Mouse (Mus musculus) myocyte (in vitro differentiated cells): ENCODE measurements around the gene Slc16a1.

ENCODE experiments used
- MYOG ChIP-seq, 3 experiments: IDR thresholded peaks; one replicate each; pipeline ENCODE4 v1.6.1; 2011; ENCODE audit warnings: control low read depth in 2 of 3, low read depth in 2 of 3, mild to moderate bottlenecking in 2 of 3; ENCODE audit not compliant: insufficient read length in 2 of 3, control insufficient read depth in 1 of 3, insufficient read depth in 1 of 3
- REST ChIP-seq: IDR thresholded peaks from one replicate; pipeline ENCODE4 v1.6.1; 2011; ENCODE audit warnings: mild to moderate bottlenecking, control low read depth, moderate library complexity; ENCODE audit not compliant: insufficient read depth, insufficient read length
- USF1 ChIP-seq: IDR thresholded peaks from one replicate; pipeline ENCODE4 v1.6.1; 2011; ENCODE audit warnings: low read depth, mild to moderate bottlenecking, control low read depth, moderate library complexity

- TF ChIP-seq REST (no peak), USF1 (no peak), MYOG (IDR thresholded peaks at IDR 0.05; ENCODE audit: control insufficient read depth in 1 of 3, insufficient read depth in 1 of 3, insufficient read length in 2 of 3, low read depth in 2 of 3) (no peak)
Measured at GRCm38 (mm10) chr3:104677781-104678180, 39.3 kb downstream of the Slc16a1 start.
